Mouse (Mus musculus) brain, embryonic 14.5 days (tissue): Measurements from ENCODE around the gene Mdm4.

ENCODE experiments used
- CTCF ChIP-seq: fragments of 200-500 bp; IDR thresholded peaks from 2 replicates; pipeline ENCODE4 v1.5.1; 2012; ENCODE audit warnings: inconsistent platforms, mild to moderate bottlenecking, moderate library complexity, borderline replicate concordance; ENCODE audit not compliant: insufficient read depth, insufficient read length; ENCODE audit errors: extremely low read depth
- POLR2A ChIP-seq: fragments of 200-500 bp; IDR thresholded peaks from 2 replicates; pipeline ENCODE4 v1.6.1; 2012; ENCODE audit warnings: mild to moderate bottlenecking, inconsistent platforms, borderline replicate concordance; ENCODE audit not compliant: poor library complexity, insufficient read depth, insufficient read length, severe bottlenecking; ENCODE audit errors: extremely low read depth

- TF ChIP-seq POLR2A (no peak), CTCF (no peak)
These were observed 19.7 kb upstream of the Mdm4 start for GRCm38 (mm10) chr1:133050001-133050431.
